Mouse (Mus musculus): ENCODE data around the gene Slc26a8. TPM values are rescaled to one million over a fixed set of nuclear protein-coding genes. Genes with fewer than 3 reads are reported as not detected.

Gene Slc26a8
- polyA plus RNA-seq, 1 experiment, result 0.08 TPM

DNA sequence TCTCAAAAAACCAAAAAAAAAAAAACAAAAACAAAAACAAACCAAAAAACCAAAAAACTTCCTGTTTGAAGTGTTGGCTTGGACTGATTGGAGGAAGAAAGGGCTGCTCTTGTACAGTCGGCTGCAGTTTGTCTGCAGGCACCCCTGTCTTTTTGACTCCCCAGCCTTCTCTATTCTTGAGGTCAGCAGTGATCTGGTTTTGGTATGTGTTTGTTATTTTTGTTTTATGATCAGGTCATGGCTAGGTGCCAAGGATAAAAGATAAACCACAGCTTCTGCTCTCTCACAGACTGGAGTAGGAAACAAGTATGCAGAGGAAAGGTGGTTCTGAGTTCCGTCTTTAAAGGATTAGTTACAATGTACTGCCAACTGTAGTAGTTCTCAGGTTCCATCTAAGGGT is 12.6 kb upstream of the Slc26a8 start:
- TF ChIP-seq TAL1 (IDR thresholded peaks at IDR 0.05; ENCODE audit: low read length) (no peak), GATA1 (IDR thresholded peaks at IDR 0.05; ENCODE audit: low read length) (no peak)
- Histone ChIP-seq H3K4me1 (ENCODE audit: control insufficient read depth) (peaks cover 34% of the 10 kb centered on the region), H3K27me3 (ENCODE audit: control insufficient read depth) (no peaks in the 10 kb centered on the region), H3K4me3 (replicated peaks) (no peak overlapping the region), H3K36me3 (ENCODE audit: control insufficient read depth) (peaks cover 44% of the 10 kb centered on the region), H3K9me3 (ENCODE audit: control insufficient read depth, low read length) (no peaks in the 10 kb centered on the region)

DNA sequence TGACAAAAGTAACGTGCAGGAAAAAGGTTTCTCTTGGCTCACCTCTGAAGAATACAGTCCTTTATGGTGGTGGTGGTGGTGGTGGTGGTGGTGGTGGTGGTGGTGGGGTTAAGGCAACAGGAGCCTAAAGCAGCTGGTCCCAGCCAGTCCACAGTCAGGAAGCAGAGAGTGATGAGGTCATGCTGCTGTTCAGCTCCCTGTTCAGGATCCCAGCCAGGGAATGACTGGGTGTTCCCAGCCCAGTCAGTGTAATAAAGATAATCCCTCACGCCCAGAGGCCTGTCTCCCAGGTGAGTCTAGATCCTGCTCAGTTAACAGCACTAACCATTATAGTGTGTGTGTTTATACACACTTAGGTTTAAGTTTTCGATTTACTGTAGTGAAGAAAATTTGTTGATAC is 11.7 kb upstream of the Slc26a8 start:
- peaks cover 40% of the 10 kb centered on the region for H3K4me1 ChIP-seq (ENCODE audit: control insufficient read depth)
- H3K27me3 ChIP-seq (ENCODE audit: control insufficient read depth), result no peaks in the 10 kb centered on the region
- TF ChIP-seq TAL1 (IDR thresholded peaks at IDR 0.05; ENCODE audit: low read length), result no peak
- no peak for TF ChIP-seq GATA1 (IDR thresholded peaks at IDR 0.05; ENCODE audit: low read length)
- H3K9me3 ChIP-seq (ENCODE audit: control insufficient read depth, low read length), result no peaks in the 10 kb centered on the region
- H3K36me3 ChIP-seq (ENCODE audit: control insufficient read depth), result peaks cover 49% of the 10 kb centered on the region
- no peak overlapping the region for H3K4me3 ChIP-seq (replicated peaks)

DNA sequence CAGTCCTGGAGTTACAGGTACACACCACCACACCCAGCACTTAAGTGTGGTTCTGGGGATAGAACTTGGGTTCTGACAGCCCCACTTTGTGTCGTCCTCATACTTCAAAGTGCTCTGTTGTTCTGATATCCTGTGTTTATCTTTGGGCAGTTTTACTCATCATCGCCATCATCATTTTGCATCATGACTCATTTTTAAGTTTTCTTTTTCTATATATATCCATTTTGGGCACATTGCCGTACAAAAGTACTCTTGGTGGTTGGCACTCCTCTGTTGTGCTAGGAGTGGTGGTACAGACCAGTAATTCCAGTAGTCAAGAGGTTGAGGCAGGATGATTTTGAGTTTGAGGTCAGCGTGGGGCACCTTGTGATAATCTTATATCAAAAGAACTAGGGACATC is 11.1 kb upstream of the Slc26a8 start:
- Histone ChIP-seq H3K4me3 (replicated peaks) (no peak overlapping the region), H3K9me3 (ENCODE audit: control insufficient read depth, low read length) (no peaks in the 10 kb centered on the region), H3K27me3 (ENCODE audit: control insufficient read depth) (no peaks in the 10 kb centered on the region), H3K4me1 (ENCODE audit: control insufficient read depth) (peaks cover 45% of the 10 kb centered on the region), H3K36me3 (ENCODE audit: control insufficient read depth) (peaks cover 54% of the 10 kb centered on the region)
- TF ChIP-seq GATA1 (IDR thresholded peaks at IDR 0.05; ENCODE audit: low read length) (no peak), TAL1 (IDR thresholded peaks at IDR 0.05; ENCODE audit: low read length) (no peak)

DNA sequence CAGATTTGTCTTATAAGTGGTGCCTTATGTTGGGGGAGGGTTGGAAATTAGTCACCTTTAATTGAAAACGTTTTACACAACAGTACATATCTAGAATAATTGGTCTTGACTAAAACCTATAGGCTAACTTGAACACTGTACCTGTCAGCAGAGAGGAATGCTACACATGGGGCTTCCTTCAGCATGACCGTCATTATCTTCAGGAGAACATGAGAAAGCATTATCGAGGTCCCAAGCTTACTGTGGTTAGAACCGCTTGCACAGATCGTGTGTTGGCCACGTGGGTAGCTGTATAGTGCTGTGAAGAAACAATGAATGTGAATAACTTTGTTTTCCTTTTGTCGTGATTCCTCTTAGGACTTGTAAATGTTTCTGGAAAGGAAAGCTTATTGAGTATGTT is 9.8 kb upstream of the Slc26a8 start:
- H3K4me3 ChIP-seq (replicated peaks), result no peak overlapping the region
- no peaks in the 10 kb centered on the region for H3K9me3 ChIP-seq (ENCODE audit: control insufficient read depth, low read length)
- no peak for TF ChIP-seq TAL1 (IDR thresholded peaks at IDR 0.05; ENCODE audit: low read length)
- no peak for TF ChIP-seq GATA1 (IDR thresholded peaks at IDR 0.05; ENCODE audit: low read length)
- peaks cover 53% of the 10 kb centered on the region for H3K4me1 ChIP-seq (ENCODE audit: control insufficient read depth)
- no peaks in the 10 kb centered on the region for H3K27me3 ChIP-seq (ENCODE audit: control insufficient read depth)
- H3K36me3 ChIP-seq (ENCODE audit: control insufficient read depth), result peaks cover 53% of the 10 kb centered on the region

- Histone ChIP-seq H3K4me1 (ENCODE audit: control insufficient read depth) (peaks cover 59% of the 10 kb centered on the region), H3K4me3 (replicated peaks) (no peak overlapping the region), H3K36me3 (ENCODE audit: control insufficient read depth) (peaks cover 59% of the 10 kb centered on the region), H3K9me3 (ENCODE audit: control insufficient read depth, low read length) (no peaks in the 10 kb centered on the region), H3K27me3 (ENCODE audit: control insufficient read depth) (no peaks in the 10 kb centered on the region)
- TF ChIP-seq TAL1 (IDR thresholded peaks at IDR 0.05; ENCODE audit: low read length) (no peak), GATA1 (IDR thresholded peaks at IDR 0.05; ENCODE audit: low read length) (no peak)
Measured at GRCm38 (mm10) chr17:28698672-28699071, 8.6 kb upstream of the Slc26a8 start.

GRCm38 (mm10) chr17:28698245-28698644 is 8.2 kb upstream of the Slc26a8 start:
- no peak overlapping the region for H3K4me3 ChIP-seq (replicated peaks)
- peaks cover 63% of the 10 kb centered on the region for H3K4me1 ChIP-seq (ENCODE audit: control insufficient read depth)
- H3K36me3 ChIP-seq (ENCODE audit: control insufficient read depth), result peaks cover 63% of the 10 kb centered on the region
- no peak for TF ChIP-seq GATA1 (IDR thresholded peaks at IDR 0.05; ENCODE audit: low read length)
- TF ChIP-seq TAL1 (IDR thresholded peaks at IDR 0.05; ENCODE audit: low read length), result no peak
- no peaks in the 10 kb centered on the region for H3K9me3 ChIP-seq (ENCODE audit: control insufficient read depth, low read length)
- no peaks in the 10 kb centered on the region for H3K27me3 ChIP-seq (ENCODE audit: control insufficient read depth)

GRCm38 (mm10) chr17:28697290-28698195 is 7.5 kb upstream of the Slc26a8 start:
- no peaks in the 10 kb centered on the region for H3K27me3 ChIP-seq (ENCODE audit: control insufficient read depth)
- no peak for TF ChIP-seq GATA1 (IDR thresholded peaks at IDR 0.05; ENCODE audit: low read length)
- no peak for TF ChIP-seq TAL1 (IDR thresholded peaks at IDR 0.05; ENCODE audit: low read length)
- H3K36me3 ChIP-seq (ENCODE audit: control insufficient read depth), result peaks cover 59% of the 10 kb centered on the region
- H3K4me3 ChIP-seq (replicated peaks), result no peak overlapping the region
- H3K9me3 ChIP-seq (ENCODE audit: control insufficient read depth, low read length), result no peaks in the 10 kb centered on the region
- H3K4me1 ChIP-seq (ENCODE audit: control insufficient read depth), result peaks cover 68% of the 10 kb centered on the region

DNA sequence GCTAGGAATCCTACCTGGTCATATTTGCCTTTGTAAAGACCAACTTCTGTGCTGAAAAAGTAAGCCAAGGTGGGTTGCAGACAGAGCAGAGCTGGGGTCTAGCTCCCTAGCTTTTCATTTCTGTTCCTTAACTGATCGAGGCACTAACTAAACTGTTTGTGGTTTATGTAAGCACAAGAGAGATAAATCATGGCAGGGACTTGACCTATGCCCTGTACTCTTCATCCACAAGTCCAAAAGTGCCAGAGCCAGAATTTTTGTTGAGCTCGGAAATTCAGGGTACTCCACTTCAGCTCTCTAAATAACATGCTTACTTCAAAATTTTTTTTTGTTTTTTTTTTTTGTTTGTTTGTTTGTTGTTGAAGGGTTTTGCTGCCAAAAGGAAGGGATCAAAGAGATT is 6.6 kb upstream of the Slc26a8 start:
- H3K27me3 ChIP-seq (ENCODE audit: control insufficient read depth), result no peaks in the 10 kb centered on the region
- H3K36me3 ChIP-seq (ENCODE audit: control insufficient read depth), result peaks cover 53% of the 10 kb centered on the region
- TF ChIP-seq TAL1 (IDR thresholded peaks at IDR 0.05; ENCODE audit: low read length) (no peak), GATA1 (IDR thresholded peaks at IDR 0.05; ENCODE audit: low read length) (no peak)
- no peak overlapping the region for H3K4me3 ChIP-seq (replicated peaks)
- peaks cover 68% of the 10 kb centered on the region for H3K4me1 ChIP-seq (ENCODE audit: control insufficient read depth)
- no peaks in the 10 kb centered on the region for H3K9me3 ChIP-seq (ENCODE audit: control insufficient read depth, low read length)

- H3K36me3 ChIP-seq (ENCODE audit: control insufficient read depth), result peaks cover 42% of the 10 kb centered on the region
Measured at GRCm38 (mm10) chr17:28694832-28695231, 4.8 kb upstream of the Slc26a8 start.

More at GRCm38 (mm10) chr17:28694832-28695231, 4.8 kb upstream of the Slc26a8 start:
- H3K9me3 ChIP-seq (ENCODE audit: control insufficient read depth, low read length), result no peaks in the 10 kb centered on the region
- peaks cover 68% of the 10 kb centered on the region for H3K4me1 ChIP-seq (ENCODE audit: control insufficient read depth)
- TF ChIP-seq TAL1 (IDR thresholded peaks at IDR 0.05; ENCODE audit: low read length), result no peak
- no peak for TF ChIP-seq GATA1 (IDR thresholded peaks at IDR 0.05; ENCODE audit: low read length)
- no peak overlapping the region for H3K4me3 ChIP-seq (replicated peaks)
- no peaks in the 10 kb centered on the region for H3K27me3 ChIP-seq (ENCODE audit: control insufficient read depth)

All from erythroblast, embryonic 14.5 days (primary cell).